Mouse (Mus musculus): ENCODE data around the gene Cdh13.

GRCm38 (mm10) chr8:118838801-118839200 is 555.3 kb downstream of the Cdh13 start:
- TF ChIP-seq EP300 (IDR thresholded peaks at IDR 0.05; ENCODE audit: insufficient read depth, low read depth, low read length) (no peak), CTCF (IDR thresholded peaks at IDR 0.05) (no peak), POLR2A (IDR thresholded peaks at IDR 0.05; ENCODE audit: insufficient read depth, low read depth, low read length) (no peak)

Data from heart, adult 2 months (tissue).